Mouse (Mus musculus) kidney, adult 9 months (tissue): ENCODE results near the gene Trp53bp2.

Experiments
- DNase-seq: peaks from one replicate; pipeline ENCODE4 v3.0.0; 2022

Trp53bp2 gene

GRCm38 (mm10) chr1:182503206-182503900 is 94.4 kb downstream of the Trp53bp2 start:
- DNase-seq = no peak

GRCm38 (mm10) chr1:182504223-182504622 is 95.3 kb downstream of the Trp53bp2 start:
- peak; percentile 68 for DNase-seq

GRCm38 (mm10) chr1:182505291-182505690 is 96.3 kb downstream of the Trp53bp2 start:
- DNase-seq = no peak

- peak; percentile 69 for DNase-seq
Measured at GRCm38 (mm10) chr1:182506229-182506986, 97.4 kb downstream of the Trp53bp2 start.

GRCm38 (mm10) chr1:182509110-182509797 is 100.3 kb downstream of the Trp53bp2 start:
- no peak for DNase-seq

- DNase-seq = no peak
Measured at GRCm38 (mm10) chr1:182511073-182511472, 102.1 kb downstream of the Trp53bp2 start.

GRCm38 (mm10) chr1:182511778-182512177 is 102.8 kb downstream of the Trp53bp2 start:
- DNase-seq = no peak
